Mouse (Mus musculus): ENCODE data around the gene Gm8271. TPM values are rescaled to one million over a fixed set of nuclear protein-coding genes. Genes with fewer than 3 reads are reported as not detected.
"Not testable (repeated sequence)": the region's sequence is repeated elsewhere in the genome, so short reads cannot be mapped to it uniquely, and the experiment has no call there.

The Gm8271 gene
- not detected in 2 replicates for polyA plus RNA-seq (2012; rRNA removed)

DNA sequence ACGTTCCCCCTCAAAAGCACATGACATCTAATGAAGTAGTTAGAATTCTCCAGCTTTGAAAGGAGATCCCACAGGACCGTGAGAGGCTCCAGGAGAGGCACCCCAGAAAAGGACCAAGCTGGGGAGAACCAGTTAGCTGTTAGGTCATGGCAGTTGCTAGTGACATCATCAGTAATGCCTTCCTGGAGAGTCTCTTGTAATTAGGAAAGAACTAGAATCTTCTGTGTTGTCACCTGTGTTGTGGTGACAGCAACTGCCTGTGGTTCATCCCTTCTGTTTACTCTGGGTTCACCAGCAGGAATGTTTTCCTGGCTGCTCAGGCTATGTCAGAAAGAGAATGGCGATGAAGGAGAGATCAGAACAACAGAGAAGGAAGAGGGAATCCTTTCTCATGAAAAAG is at the start of gene Gm8271:
Gene Gm8271, plus strand, starts transcription at position 301 of the 400 bp plus-strand sequence.
- H3K4me3 ChIP-seq (replicated peaks; ENCODE audit: insufficient read depth, low read depth, low read length), result not testable (repeated sequence)
- no CpG with 5 or more reads among the region's 3 CpGs for WGBS

DNA sequence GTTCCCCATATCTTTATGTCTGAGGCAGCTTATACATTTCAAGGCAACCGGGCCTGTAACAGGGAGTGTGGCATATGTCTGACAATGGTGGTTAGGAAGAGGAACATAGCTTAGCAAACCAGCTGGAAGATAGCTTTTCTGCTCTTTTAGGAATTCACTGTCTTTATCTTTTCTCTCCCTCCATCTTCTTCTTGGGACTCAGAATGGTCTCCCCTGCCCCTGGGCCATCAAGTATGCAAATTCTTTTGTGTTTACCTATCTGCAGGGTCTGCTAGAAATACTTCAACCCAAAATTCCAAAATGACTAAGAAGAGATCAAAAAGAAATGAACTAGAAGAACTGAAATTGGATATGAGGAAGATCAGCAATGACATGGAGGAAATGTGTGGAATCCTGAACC is 21.4 kb upstream of the Gm8271 start, which contains the start of gene Gm3317:
Gene Gm3317, plus strand, starts transcription at position 301 of the 400 bp plus-strand sequence.
- DNase-seq; H3K27ac ChIP-seq (ENCODE audit: insufficient read depth, low read length); H3K4me1 ChIP-seq (ENCODE audit: control insufficient read depth, insufficient read depth, low read length); H3K4me3 ChIP-seq (replicated peaks; ENCODE audit: insufficient read depth, low read depth, low read length); H3K27me3 ChIP-seq (ENCODE audit: control insufficient read depth, insufficient read depth, low read length): not testable (repeated sequence)
- WGBS, result no CpG with 5 or more reads among the region's 1 CpGs

More for the DNA sequence above, at the start of gene Gm8271:
- not testable (repeated sequence) for DNase-seq; H3K4me1 ChIP-seq (ENCODE audit: control insufficient read depth, insufficient read depth, low read length); H3K27me3 ChIP-seq (ENCODE audit: control insufficient read depth, insufficient read depth, low read length); H3K27ac ChIP-seq (ENCODE audit: insufficient read depth, low read length)

Other genes starting within 250 kb of the Gm8271 start
- not detected in 2 replicates for gene Gm8297, start 201.9 kb upstream of the Gm8271 start, polyA plus RNA-seq (2012; rRNA removed)
- 0.27 TPM in 1 of 2 replicates, not detected in the other for gene Gm3298, start 169.9 kb upstream of the Gm8271 start, polyA plus RNA-seq (2012; rRNA removed)
- gene 4930555G01Rik, start 135.2 kb upstream of the Gm8271 start, polyA plus RNA-seq (2012; rRNA removed), result not detected in 2 replicates
- 1.9 and 2.5 TPM in 2 replicates for gene Gm8281, start 114.8 kb upstream of the Gm8271 start, polyA plus RNA-seq (2012; rRNA removed)
- not detected in 2 replicates for gene Gm8279, start 54.3 kb upstream of the Gm8271 start, polyA plus RNA-seq (2012; rRNA removed)
- not detected in 2 replicates for gene Gm3317, start 21.3 kb upstream of the Gm8271 start, polyA plus RNA-seq (2012; rRNA removed)
- gene Gm3526, start 74.8 kb downstream of the Gm8271 start, polyA plus RNA-seq (2012; rRNA removed), result not detected in 2 replicates
- gene Gm3542, start 149.1 kb downstream of the Gm8271 start, polyA plus RNA-seq (2012; rRNA removed), result not detected in 2 replicates
- gene Gm3500, start 203.3 kb downstream of the Gm8271 start, polyA plus RNA-seq (2012; rRNA removed), result 0.62 and 1.2 TPM in 2 replicates

All from cerebellum, adult 2 months (tissue).